Mouse (Mus musculus) embryonic facial prominence, embryonic 13.5 days (tissue): ENCODE data around the gene Tcf25. TPM values are rescaled to one million over a fixed set of nuclear protein-coding genes. Genes with fewer than 3 reads are reported as not detected.

Experiments
- polyA plus RNA-seq: library from polyadenylated mRNA; unstranded; fragments of >200 nt; fragmentation: Nextera tagmentation; extraction: Ambion mirVana; gene quantifications from 2 replicates; pipeline ENCODE4 v1.2.1, GENCODE M21; 2015

Gene Tcf25
- polyA plus RNA-seq, 1 experiment from 2014 or later = 162 TPM

Other genes with a start within 250 kb of the Tcf25 start
- gene Sult5a1, start 215.4 kb upstream of the Tcf25 start, polyA plus RNA-seq = 29.4 and 37.6 TPM in 2 replicates
- gene Dpep1, start 187.5 kb upstream of the Tcf25 start, polyA plus RNA-seq = 2.4 and 4.1 TPM in 2 replicates
- gene Chmp1a, start 161.0 kb upstream of the Tcf25 start, polyA plus RNA-seq = 153 and 164 TPM in 2 replicates
- gene Spata33, start 160.9 kb upstream of the Tcf25 start, polyA plus RNA-seq = 5.8 and 5.9 TPM in 2 replicates
- gene Cdk10, start 148.9 kb upstream of the Tcf25 start, polyA plus RNA-seq = 39.5 and 44.3 TPM in 2 replicates
- 4.6 and 5.1 TPM in 2 replicates for gene Spata2l, start 137.5 kb upstream of the Tcf25 start, polyA plus RNA-seq
- gene Zfp276, start 119.6 kb upstream of the Tcf25 start, polyA plus RNA-seq = 27.0 and 29.3 TPM in 2 replicates
- gene Vps9d1, start 119.4 kb upstream of the Tcf25 start, polyA plus RNA-seq = 32.6 and 33.3 TPM in 2 replicates
- 27.2 and 28.8 TPM in 2 replicates for gene Fanca, start 55.2 kb upstream of the Tcf25 start, polyA plus RNA-seq
- 1.9 and 2.2 TPM in 2 replicates for gene Spire2, start 41.0 kb upstream of the Tcf25 start, polyA plus RNA-seq
- 0.14 and 0.17 TPM in 2 replicates for gene Mc1r, start 33.4 kb downstream of the Tcf25 start, polyA plus RNA-seq
- gene Tubb3, start 37.7 kb downstream of the Tcf25 start, polyA plus RNA-seq = 40.1 and 47.9 TPM in 2 replicates
- gene Def8, start 49.8 kb downstream of the Tcf25 start, polyA plus RNA-seq = 38.3 and 43.2 TPM in 2 replicates
- 52.8 and 54.4 TPM in 2 replicates for gene Afg3l1, start 104.2 kb downstream of the Tcf25 start, polyA plus RNA-seq
- 5.3 and 6.0 TPM in 2 replicates for gene Dbndd1, start 141.7 kb downstream of the Tcf25 start, polyA plus RNA-seq
- 36.5 and 38.5 TPM in 2 replicates for gene Gas8, start 145.1 kb downstream of the Tcf25 start, polyA plus RNA-seq